Mouse (Mus musculus) lung, adult 2 months (tissue): Measurements from ENCODE around the gene Triap1.

Experiments
- CTCF ChIP-seq: fragments of 200-500 bp; IDR thresholded peaks from 2 replicates; pipeline ENCODE4 v1.5.1; 2011; ENCODE audit warnings: mild to moderate bottlenecking, low read length, control low read depth; ENCODE audit not compliant: insufficient read depth
- POLR2A ChIP-seq: fragments of 200-500 bp; IDR thresholded peaks from 2 replicates; pipeline ENCODE4 v1.6.1; 2011; ENCODE audit warnings: low read depth, mild to moderate bottlenecking, control low read depth, low read length, borderline replicate concordance; ENCODE audit errors: extremely low read depth

DNA sequence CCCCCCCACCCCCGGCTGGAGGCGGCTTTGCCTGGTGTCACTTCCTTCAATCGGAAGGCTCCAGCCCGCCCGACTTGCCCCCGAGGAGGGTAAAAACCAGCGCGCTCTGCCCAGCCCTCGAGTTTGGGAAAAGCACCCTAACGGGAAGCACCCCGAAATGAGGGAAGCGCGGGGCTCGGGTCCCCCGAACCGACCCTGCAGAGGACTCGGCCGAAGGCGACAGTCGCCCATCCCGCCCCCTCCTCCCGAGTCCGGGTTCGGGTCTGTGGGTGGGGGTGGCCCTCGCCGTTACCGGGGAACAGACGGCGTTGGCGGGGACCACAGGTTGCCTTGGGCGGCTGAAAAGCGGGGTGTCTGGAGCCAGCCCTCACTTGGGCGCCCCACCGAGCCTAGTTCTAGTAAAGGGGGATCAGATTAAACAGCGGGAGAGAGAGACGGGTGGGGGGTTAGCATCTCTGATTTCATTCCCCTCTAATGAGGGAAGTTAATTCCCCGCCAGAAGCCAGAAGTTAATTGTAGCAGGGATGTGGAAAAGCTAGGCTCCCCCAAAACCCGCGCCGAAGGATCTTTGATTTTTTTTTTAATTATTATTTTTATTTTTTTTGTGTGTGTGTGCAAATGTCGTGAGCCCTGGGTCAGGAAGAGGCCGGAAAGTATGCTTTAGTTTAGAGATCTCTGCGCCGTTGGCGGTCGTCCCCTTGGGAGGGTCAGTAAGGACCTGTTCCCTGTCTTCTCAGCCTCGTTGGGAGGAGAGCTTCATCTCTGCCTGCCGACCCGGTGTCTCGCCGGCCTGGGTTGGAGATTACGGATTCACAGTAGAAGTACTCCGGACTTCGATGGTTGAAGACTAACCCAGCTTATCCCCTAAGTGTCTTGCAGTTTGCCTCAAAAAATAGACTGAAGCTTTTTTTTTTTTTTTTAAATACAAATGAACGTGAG lies 13.1 kb upstream of the Triap1 start:
- TF ChIP-seq POLR2A (no peak), CTCF (no peak)
